Mouse (Mus musculus): ENCODE results near the gene Amph. TPM values are rescaled to one million over a fixed set of nuclear protein-coding genes. Genes with fewer than 3 reads are reported as not detected.

Gene Amph
- polyA plus RNA-seq, 1 experiment, result 0.93 TPM

- no peak overlapping the region for H3K4me3 ChIP-seq (ENCODE audit: control insufficient read depth, insufficient read depth, low read length)
- H3K27ac ChIP-seq (ENCODE audit: control insufficient read depth, insufficient read depth, low read length), result no peak overlapping the region
- H3K4me1 ChIP-seq (replicated peaks; ENCODE audit: control insufficient read depth, insufficient read depth, low read length), result no peaks in the 10 kb centered on the region
- no peaks in the 10 kb centered on the region for H3K27me3 ChIP-seq (ENCODE audit: control insufficient read depth, insufficient read depth, low read length)
- TF ChIP-seq POLR2A (IDR thresholded peaks at IDR 0.05; ENCODE audit: control insufficient read depth, extremely low read depth, insufficient read depth, low read length, poor library complexity) (no peak), CTCF (IDR thresholded peaks at IDR 0.05; ENCODE audit: borderline replicate concordance, control insufficient read depth, extremely low read depth, insufficient read depth, low read length, poor library complexity) (no peak)
- no peak for DNase-seq
- no peaks in the 10 kb centered on the region for H3K36me3 ChIP-seq (ENCODE audit: control insufficient read depth, insufficient read depth, low read length)
- WGBS, result 86% methylated on average over 2 of the region's 2 CpGs
These were observed 73.5 kb downstream of the Amph start for GRCm38 (mm10) chr13:19021529-19021928.

GRCm38 (mm10) chr13:19022310-19022709 is 74.3 kb downstream of the Amph start:
- Histone ChIP-seq H3K27me3 (ENCODE audit: control insufficient read depth, insufficient read depth, low read length) (no peaks in the 10 kb centered on the region), H3K27ac (ENCODE audit: control insufficient read depth, insufficient read depth, low read length) (no peak overlapping the region), H3K36me3 (ENCODE audit: control insufficient read depth, insufficient read depth, low read length) (no peaks in the 10 kb centered on the region), H3K4me1 (replicated peaks; ENCODE audit: control insufficient read depth, insufficient read depth, low read length) (no peaks in the 10 kb centered on the region), H3K4me3 (ENCODE audit: control insufficient read depth, insufficient read depth, low read length) (no peak overlapping the region)
- DNase-seq, result no peak
- WGBS, result 90% methylated on average over 3 of the region's 3 CpGs
- TF ChIP-seq POLR2A (IDR thresholded peaks at IDR 0.05; ENCODE audit: control insufficient read depth, extremely low read depth, insufficient read depth, low read length, poor library complexity), result no peak
- no peak for TF ChIP-seq CTCF (IDR thresholded peaks at IDR 0.05; ENCODE audit: borderline replicate concordance, control insufficient read depth, extremely low read depth, insufficient read depth, low read length, poor library complexity)

DNA sequence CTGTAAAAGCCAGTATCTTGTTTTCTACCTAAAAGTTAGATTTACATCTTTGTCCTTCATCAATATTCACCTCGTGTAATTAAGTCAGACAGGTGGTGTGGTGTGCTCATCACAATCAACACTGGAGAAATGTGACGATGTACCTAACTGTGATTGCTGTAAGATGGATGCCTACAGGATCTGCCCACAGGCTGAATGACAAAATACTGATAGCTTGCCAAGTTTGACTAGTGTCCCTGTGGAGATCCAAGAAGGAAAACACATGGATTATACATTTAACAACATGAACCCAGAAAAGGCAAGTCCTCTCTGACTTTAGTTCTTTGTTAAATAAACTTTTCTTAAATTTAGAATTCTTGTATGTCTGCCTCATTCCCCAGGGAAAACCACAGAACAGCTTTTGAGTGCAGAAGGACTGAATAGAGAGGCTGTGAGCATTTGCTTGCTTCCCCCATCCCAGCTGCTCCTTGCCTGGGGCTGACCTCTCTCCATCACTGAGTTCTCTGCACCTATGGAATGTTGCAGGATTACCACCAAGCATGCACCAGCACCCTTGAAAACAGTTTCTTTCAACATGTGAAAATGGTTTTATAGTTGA is 77.2 kb downstream of the Amph start:
- Histone ChIP-seq H3K4me1 (replicated peaks; ENCODE audit: control insufficient read depth, insufficient read depth, low read length) (no peaks in the 10 kb centered on the region), H3K27me3 (ENCODE audit: control insufficient read depth, insufficient read depth, low read length) (no peaks in the 10 kb centered on the region), H3K4me3 (ENCODE audit: control insufficient read depth, insufficient read depth, low read length) (no peak overlapping the region), H3K27ac (ENCODE audit: control insufficient read depth, insufficient read depth, low read length) (no peak overlapping the region), H3K36me3 (ENCODE audit: control insufficient read depth, insufficient read depth, low read length) (no peaks in the 10 kb centered on the region)
- no peak for TF ChIP-seq POLR2A (IDR thresholded peaks at IDR 0.05; ENCODE audit: control insufficient read depth, extremely low read depth, insufficient read depth, low read length, poor library complexity)
- no peak for TF ChIP-seq CTCF (IDR thresholded peaks at IDR 0.05; ENCODE audit: borderline replicate concordance, control insufficient read depth, extremely low read depth, insufficient read depth, low read length, poor library complexity)
- no peak for DNase-seq
- WGBS, result 92% methylated on average over 2 of the region's 2 CpGs

DNA sequence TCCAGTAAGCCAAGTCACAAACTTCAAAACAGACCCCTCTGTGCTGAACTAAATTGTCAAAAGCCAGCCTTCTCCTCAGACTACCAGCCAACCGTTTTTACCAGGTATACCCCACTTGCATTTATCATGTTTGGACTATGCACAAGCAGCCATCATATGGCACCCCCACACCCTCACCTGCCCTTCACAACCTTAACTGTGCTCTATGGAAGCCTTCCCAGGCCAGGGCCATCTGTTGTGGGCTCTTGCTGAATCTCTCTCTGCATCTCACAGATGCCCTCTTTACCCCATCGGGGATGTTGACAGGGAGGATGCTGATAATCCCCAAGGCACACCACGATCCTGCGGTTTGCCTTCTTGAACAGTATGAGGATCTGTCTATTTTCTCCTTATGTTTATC is 77.9 kb downstream of the Amph start:
- 96% methylated on average over 4 of the region's 4 CpGs for WGBS
- DNase-seq, result no peak
- H3K4me1 ChIP-seq (replicated peaks; ENCODE audit: control insufficient read depth, insufficient read depth, low read length), result no peaks in the 10 kb centered on the region
- no peak overlapping the region for H3K4me3 ChIP-seq (ENCODE audit: control insufficient read depth, insufficient read depth, low read length)
- no peaks in the 10 kb centered on the region for H3K36me3 ChIP-seq (ENCODE audit: control insufficient read depth, insufficient read depth, low read length)
- TF ChIP-seq CTCF (IDR thresholded peaks at IDR 0.05; ENCODE audit: borderline replicate concordance, control insufficient read depth, extremely low read depth, insufficient read depth, low read length, poor library complexity) (no peak), POLR2A (IDR thresholded peaks at IDR 0.05; ENCODE audit: control insufficient read depth, extremely low read depth, insufficient read depth, low read length, poor library complexity) (no peak)
- H3K27ac ChIP-seq (ENCODE audit: control insufficient read depth, insufficient read depth, low read length), result no peak overlapping the region
- no peaks in the 10 kb centered on the region for H3K27me3 ChIP-seq (ENCODE audit: control insufficient read depth, insufficient read depth, low read length)

- Histone ChIP-seq H3K4me3 (ENCODE audit: control insufficient read depth, insufficient read depth, low read length) (no peak overlapping the region), H3K27me3 (ENCODE audit: control insufficient read depth, insufficient read depth, low read length) (no peaks in the 10 kb centered on the region), H3K27ac (ENCODE audit: control insufficient read depth, insufficient read depth, low read length) (no peak overlapping the region), H3K36me3 (ENCODE audit: control insufficient read depth, insufficient read depth, low read length) (no peaks in the 10 kb centered on the region), H3K4me1 (replicated peaks; ENCODE audit: control insufficient read depth, insufficient read depth, low read length) (no peaks in the 10 kb centered on the region)
- 78% methylated on average over 3 of the region's 3 CpGs for WGBS
- DNase-seq, result no peak
- TF ChIP-seq CTCF (IDR thresholded peaks at IDR 0.05; ENCODE audit: borderline replicate concordance, control insufficient read depth, extremely low read depth, insufficient read depth, low read length, poor library complexity) (no peak), POLR2A (IDR thresholded peaks at IDR 0.05; ENCODE audit: control insufficient read depth, extremely low read depth, insufficient read depth, low read length, poor library complexity) (no peak)
These were observed 78.9 kb downstream of the Amph start for GRCm38 (mm10) chr13:19026923-19027322.

GRCm38 (mm10) chr13:19027766-19028350 is 79.9 kb downstream of the Amph start:
- no peak for TF ChIP-seq POLR2A (IDR thresholded peaks at IDR 0.05; ENCODE audit: control insufficient read depth, extremely low read depth, insufficient read depth, low read length, poor library complexity)
- no peak for TF ChIP-seq CTCF (IDR thresholded peaks at IDR 0.05; ENCODE audit: borderline replicate concordance, control insufficient read depth, extremely low read depth, insufficient read depth, low read length, poor library complexity)
- Histone ChIP-seq H3K27ac (ENCODE audit: control insufficient read depth, insufficient read depth, low read length) (no peak overlapping the region), H3K36me3 (ENCODE audit: control insufficient read depth, insufficient read depth, low read length) (no peaks in the 10 kb centered on the region), H3K4me1 (replicated peaks; ENCODE audit: control insufficient read depth, insufficient read depth, low read length) (no peaks in the 10 kb centered on the region), H3K4me3 (ENCODE audit: control insufficient read depth, insufficient read depth, low read length) (no peak overlapping the region), H3K27me3 (ENCODE audit: control insufficient read depth, insufficient read depth, low read length) (no peaks in the 10 kb centered on the region)
- 88% methylated on average over 6 of the region's 6 CpGs for WGBS
- no peak for DNase-seq

Data from thymus, adult 2 months (tissue).